Mouse (Mus musculus) E14TG2a.4 (cell line): ENCODE data around the gene Zbed6.

Source experiments
- H3K27me3 ChIP-seq: 2 replicates; pipeline ENCODE4 v1.6.1; 2014; ENCODE audit warnings: low read length, control low read depth; ENCODE audit not compliant: insufficient read depth
- H3K36me3 ChIP-seq: 2 replicates; pipeline ENCODE4 v1.6.1; 2014; ENCODE audit warnings: low read length, control low read depth; ENCODE audit not compliant: insufficient read depth
- H3K4me1 ChIP-seq: replicated peaks from 2 replicates; pipeline ENCODE4 v1.6.1; 2014; ENCODE audit warnings: low read depth, low read length, control low read depth
- H3K4me3 ChIP-seq: replicated peaks from 2 replicates; pipeline ENCODE4 v1.5.1; 2014; ENCODE audit warnings: mild to moderate bottlenecking, low read length
- H3K9me3 ChIP-seq: 2 replicates; pipeline ENCODE4 v1.6.1; 2014; ENCODE audit warnings: low read length, control low read depth
- CTCF ChIP-seq: conservative IDR thresholded peaks from 2 replicates; pipeline ENCODE4 v1.5.1; 2014; ENCODE audit warnings: low read length
- NANOG ChIP-seq: IDR thresholded peaks from 2 replicates; pipeline ENCODE4 v1.6.1; 2014; ENCODE audit warnings: borderline replicate concordance, low read length, mixed read lengths
- POU5F1 ChIP-seq: IDR thresholded peaks from 2 replicates; pipeline ENCODE4 v1.6.1; 2014; ENCODE audit warnings: low read length, borderline replicate concordance

The Zbed6 gene

DNA sequence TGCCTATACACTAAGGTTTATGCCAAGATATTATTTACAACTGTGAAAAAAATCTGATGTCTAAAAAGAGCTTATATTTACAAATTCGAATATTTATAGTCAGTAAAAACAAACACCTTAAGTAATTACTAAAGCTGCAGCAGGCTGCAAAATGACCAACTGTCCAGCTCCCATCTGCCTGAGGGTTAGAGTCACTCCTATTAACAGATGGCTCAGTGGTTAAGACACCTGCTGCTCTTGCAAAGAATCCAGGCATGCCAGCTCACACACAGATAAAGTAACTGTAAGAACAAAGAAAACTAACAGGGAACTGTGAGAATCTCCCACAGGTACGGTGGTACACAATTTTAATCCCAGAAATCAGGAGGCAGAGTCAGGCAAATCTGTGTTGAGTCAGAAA is 35.6 kb downstream of the Zbed6 start:
- Histone ChIP-seq H3K36me3 (peaks cover 98% of the 10 kb centered on the region), H3K9me3 (no peaks in the 10 kb centered on the region), H3K4me3 (no peak overlapping the region), H3K27me3 (no peaks in the 10 kb centered on the region), H3K4me1 (peaks cover 6% of the 10 kb centered on the region)
- TF ChIP-seq CTCF (no peak), POU5F1 (no peak), NANOG (no peak)

DNA sequence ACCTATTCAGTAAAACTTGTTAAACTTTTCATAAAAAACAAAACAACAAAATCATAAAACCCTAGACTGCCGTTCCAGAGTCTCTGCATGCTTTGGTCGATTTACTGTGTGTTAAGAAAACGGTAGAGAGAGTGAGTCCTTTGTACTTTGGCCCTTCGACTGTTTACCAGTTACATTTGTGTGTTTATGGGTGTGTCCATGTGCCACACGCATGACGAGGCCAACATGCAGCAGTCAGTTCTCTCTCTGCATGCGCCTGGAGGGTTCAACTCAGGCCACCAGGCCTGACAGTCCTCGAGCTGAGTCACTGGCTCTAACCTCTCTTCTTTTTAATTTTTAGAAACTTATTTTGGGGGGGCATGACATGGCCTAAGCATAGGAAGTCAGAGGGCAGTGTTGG is 42.4 kb downstream of the Zbed6 start:
- Histone ChIP-seq H3K4me1 (no peaks in the 10 kb centered on the region; the same call in none of the 2 replicates), H3K4me3 (no peak overlapping the region), H3K9me3 (no peaks in the 10 kb centered on the region), H3K27me3 (no peaks in the 10 kb centered on the region), H3K36me3 (peaks cover 58% of the 10 kb centered on the region)
- no peak for TF ChIP-seq CTCF

DNA sequence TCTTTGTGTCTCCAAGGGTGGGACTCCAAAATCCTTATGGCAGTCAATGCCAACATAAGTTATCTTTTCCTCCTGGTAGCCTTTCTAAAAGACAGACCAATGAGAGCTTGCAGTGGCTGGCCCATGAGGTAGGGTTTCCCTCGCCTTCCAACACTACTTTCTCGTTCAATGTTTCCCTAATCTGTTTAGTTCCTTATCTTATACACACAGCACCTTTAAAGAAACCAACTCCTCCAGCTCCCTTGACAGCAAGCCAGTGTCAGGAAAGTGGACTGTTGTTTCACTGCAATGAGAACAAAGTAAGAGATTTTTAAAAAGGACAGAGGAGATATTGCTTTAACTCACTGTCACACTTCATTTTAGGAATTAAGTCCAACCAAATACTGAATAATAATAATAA is 42.8 kb downstream of the Zbed6 start:
- Histone ChIP-seq H3K27me3 (no peaks in the 10 kb centered on the region), H3K4me1 (no peaks in the 10 kb centered on the region; the same call in none of the 2 replicates), H3K36me3 (peaks cover 54% of the 10 kb centered on the region), H3K9me3 (no peaks in the 10 kb centered on the region), H3K4me3 (no peak overlapping the region)
- TF ChIP-seq CTCF (no peak), POU5F1 (no peak), NANOG (no peak)

DNA sequence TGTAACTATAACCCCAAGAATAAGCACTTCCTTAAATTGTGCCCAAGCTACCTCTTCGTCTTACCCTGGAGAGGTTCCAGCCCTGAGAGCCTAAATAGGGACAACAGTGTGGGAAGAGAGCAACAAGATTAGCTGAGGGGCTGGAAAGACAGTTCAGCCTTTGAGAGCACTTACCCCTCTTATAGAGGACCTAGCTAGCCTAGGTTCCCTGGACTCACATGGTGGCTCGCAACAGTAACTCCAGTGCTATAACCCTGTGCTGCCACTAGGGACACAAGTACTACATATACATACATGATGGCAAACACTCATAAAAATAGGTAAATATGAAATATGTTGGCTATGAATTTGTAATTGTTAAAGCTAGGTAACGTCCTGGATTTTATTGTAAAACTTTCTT is 46.9 kb downstream of the Zbed6 start:
- Histone ChIP-seq H3K4me3 (no peak overlapping the region), H3K27me3 (no peaks in the 10 kb centered on the region), H3K36me3 (peaks cover 17% of the 10 kb centered on the region), H3K9me3 (no peaks in the 10 kb centered on the region), H3K4me1 (peaks cover 12% of the 10 kb centered on the region)
- TF ChIP-seq NANOG (no peak), POU5F1 (no peak), CTCF (peak; percentile 82)

DNA sequence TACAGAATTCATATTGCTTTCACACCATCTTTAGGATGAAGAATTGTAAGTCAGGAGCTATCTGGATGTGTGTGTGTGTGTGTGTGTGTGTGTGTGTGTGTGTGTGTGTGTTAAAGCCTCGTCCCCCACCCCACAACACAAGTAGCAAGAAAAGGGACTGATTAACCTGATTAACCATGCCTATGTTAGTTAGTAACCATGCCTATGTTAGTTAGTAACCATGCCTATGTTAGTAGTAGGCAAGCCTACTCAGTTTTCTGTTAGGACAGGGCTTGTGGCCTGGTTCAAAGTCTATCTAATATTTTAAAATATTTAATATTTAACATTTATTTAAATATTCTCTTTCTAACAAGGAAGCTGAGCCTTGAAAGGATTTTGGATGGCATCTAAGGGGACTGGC is 49.2 kb downstream of the Zbed6 start:
- peaks cover 29% of the 10 kb centered on the region for H3K36me3 ChIP-seq
- TF ChIP-seq CTCF: no peak
- no peak for TF ChIP-seq POU5F1
- no peak for TF ChIP-seq NANOG
- peaks cover 34% of the 10 kb centered on the region for H3K4me1 ChIP-seq
- H3K4me3 ChIP-seq: no peak overlapping the region
- no peaks in the 10 kb centered on the region for H3K9me3 ChIP-seq
- no peaks in the 10 kb centered on the region for H3K27me3 ChIP-seq

DNA sequence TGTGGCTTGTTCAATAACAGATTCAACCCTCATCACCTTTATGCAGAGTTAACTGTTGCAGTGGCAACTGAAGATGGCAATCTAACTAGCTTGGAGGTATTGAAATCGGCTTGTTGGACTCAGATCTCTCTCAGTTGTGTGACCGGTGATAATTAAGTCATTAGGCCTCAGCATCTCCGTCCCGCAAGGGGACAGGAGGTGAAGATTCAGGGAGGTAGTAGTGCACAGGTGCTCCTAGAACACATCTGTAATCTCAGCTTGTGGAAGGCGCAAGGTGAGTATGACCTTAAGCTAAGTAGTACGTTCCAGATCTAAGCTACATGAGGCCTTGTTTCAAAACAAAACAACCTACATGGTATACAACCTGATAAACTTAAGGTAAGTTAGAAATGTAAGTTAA is 50.1 kb downstream of the Zbed6 start:
- Histone ChIP-seq H3K36me3 (peaks cover 31% of the 10 kb centered on the region), H3K27me3 (no peaks in the 10 kb centered on the region), H3K4me3 (0 out of 2 replicates have a peak overlapping the region, but pooled peaks have one; percentile 98), H3K9me3 (no peaks in the 10 kb centered on the region), H3K4me1 (peaks cover 34% of the 10 kb centered on the region)
- no peak for TF ChIP-seq CTCF
- TF ChIP-seq POU5F1: no peak
- TF ChIP-seq NANOG: no peak

DNA sequence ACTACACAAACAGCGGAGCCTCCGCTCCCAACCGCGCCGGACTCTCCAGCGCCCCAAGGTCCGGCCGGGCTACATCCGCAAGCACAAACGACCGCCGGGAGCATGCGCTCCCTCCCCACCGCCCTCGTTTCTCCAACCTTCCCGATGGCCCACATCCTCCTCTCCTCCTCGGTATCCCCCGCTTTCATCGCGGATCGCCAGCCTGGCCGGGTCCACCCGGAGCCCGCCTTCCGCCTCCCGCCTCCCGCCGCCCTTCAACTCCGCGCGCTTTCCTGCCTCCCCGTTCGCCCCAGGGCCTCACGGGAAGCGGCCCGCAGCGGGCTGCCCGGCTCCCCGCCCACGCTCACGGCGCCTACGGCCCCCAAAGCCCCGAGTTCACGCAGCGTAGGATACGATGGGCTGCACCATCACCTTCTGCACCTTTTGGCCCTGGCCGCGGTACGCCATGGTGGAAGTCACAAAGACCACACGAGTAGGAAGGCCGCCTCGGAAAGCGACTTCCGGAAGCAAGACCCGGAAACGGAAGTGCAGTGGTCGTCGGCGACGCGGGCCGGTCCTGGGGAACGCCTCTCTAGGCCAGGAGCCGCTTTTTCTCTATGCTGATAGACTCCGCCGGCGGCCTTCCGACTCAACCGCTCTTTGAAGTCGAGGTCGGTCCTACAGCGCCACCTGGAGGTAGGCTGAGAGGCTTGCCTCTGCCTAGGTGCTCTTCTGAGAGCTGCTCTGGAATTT is 50.7 kb downstream of the Zbed6 start, which contains the start of gene Snrpe:
Gene Snrpe, minus strand, starts transcription at position 521 of the 732 bp plus-strand sequence.
- H3K9me3 ChIP-seq: no peaks in the 10 kb centered on the region
- H3K36me3 ChIP-seq: peaks cover 38% of the 10 kb centered on the region
- peak; percentile 87 for TF ChIP-seq CTCF
- no peak for TF ChIP-seq NANOG
- H3K4me1 ChIP-seq: peaks cover 34% of the 10 kb centered on the region
- peak within 1 kb of the TSS; percentile 98 for H3K4me3 ChIP-seq
- no peaks in the 10 kb centered on the region for H3K27me3 ChIP-seq
